Mouse (Mus musculus): ENCODE data around the gene Mical2. TPM values are rescaled to one million over a fixed set of nuclear protein-coding genes. Genes with fewer than 3 reads are reported as not detected.

Gene Mical2
- total and polyA plus RNA-seq, 3 experiments = 44.8 to 89.1 (median 87.7) TPM

GRCm38 (mm10) chr7:112274611-112275010, 49.0 kb downstream of the Mical2 start:
- 77% methylated on average over 2 of the region's 2 CpGs for WGBS
- peak overlapping the region; percentile 5; the same call in 1 of the 2 replicates for H3K27ac ChIP-seq
- intact Hi-C loops (cut with DNase I) = loop anchor here (5.0 kb wide), 1 partner anchor 38 kb away; no protein-coding TSS in a partner anchor
- H3K79me2 ChIP-seq (replicated peaks; ENCODE audit: control insufficient read depth, insufficient read depth, low read length) = no peaks in the 10 kb centered on the region
- peaks cover 27% of the 10 kb centered on the region for H3K36me3 ChIP-seq (ENCODE audit: control insufficient read depth, insufficient read depth, low read length)
- no peak overlapping the region for H3K9ac ChIP-seq (ENCODE audit: low read depth, low read length)
- no peak overlapping the region for H3K4me3 ChIP-seq
- H3K27me3 ChIP-seq (ENCODE audit: control insufficient read depth, insufficient read depth, low read length) = no peaks in the 10 kb centered on the region
- TF ChIP-seq EP300 (IDR thresholded peaks at IDR 0.05; ENCODE audit: insufficient read depth, low read depth, low read length) (no peak), CTCF (IDR thresholded peaks at IDR 0.05) (no peak), POLR2A (IDR thresholded peaks at IDR 0.05; ENCODE audit: insufficient read depth, low read depth, low read length) (no peak)
- peaks cover 43% of the 10 kb centered on the region for H3K4me1 ChIP-seq (ENCODE audit: control insufficient read depth, insufficient read depth, low read length)
- no peak for DNase-seq

GRCm38 (mm10) chr7:112275093-112275492, 49.4 kb downstream of the Mical2 start:
- peaks cover 32% of the 10 kb centered on the region for H3K36me3 ChIP-seq (ENCODE audit: control insufficient read depth, insufficient read depth, low read length)
- TF ChIP-seq CTCF (IDR thresholded peaks at IDR 0.05) (no peak), POLR2A (IDR thresholded peaks at IDR 0.05; ENCODE audit: insufficient read depth, low read depth, low read length) (no peak), EP300 (IDR thresholded peaks at IDR 0.05; ENCODE audit: insufficient read depth, low read depth, low read length) (no peak)
- H3K4me3 ChIP-seq = no peak overlapping the region
- peak overlapping the region; percentile 5; the same call in 1 of the 2 replicates for H3K27ac ChIP-seq
- intact Hi-C loops (cut with DNase I) = loop anchor here (5.0 kb wide), 1 partner anchor 37 kb away; no protein-coding TSS in a partner anchor
- WGBS = 65% methylated on average over 3 of the region's 3 CpGs
- H3K9ac ChIP-seq (ENCODE audit: low read depth, low read length) = no peak overlapping the region
- no peak for DNase-seq
- peaks cover 40% of the 10 kb centered on the region for H3K4me1 ChIP-seq (ENCODE audit: control insufficient read depth, insufficient read depth, low read length)
- no peaks in the 10 kb centered on the region for H3K27me3 ChIP-seq (ENCODE audit: control insufficient read depth, insufficient read depth, low read length)
- no peaks in the 10 kb centered on the region for H3K79me2 ChIP-seq (replicated peaks; ENCODE audit: control insufficient read depth, insufficient read depth, low read length)

DNA sequence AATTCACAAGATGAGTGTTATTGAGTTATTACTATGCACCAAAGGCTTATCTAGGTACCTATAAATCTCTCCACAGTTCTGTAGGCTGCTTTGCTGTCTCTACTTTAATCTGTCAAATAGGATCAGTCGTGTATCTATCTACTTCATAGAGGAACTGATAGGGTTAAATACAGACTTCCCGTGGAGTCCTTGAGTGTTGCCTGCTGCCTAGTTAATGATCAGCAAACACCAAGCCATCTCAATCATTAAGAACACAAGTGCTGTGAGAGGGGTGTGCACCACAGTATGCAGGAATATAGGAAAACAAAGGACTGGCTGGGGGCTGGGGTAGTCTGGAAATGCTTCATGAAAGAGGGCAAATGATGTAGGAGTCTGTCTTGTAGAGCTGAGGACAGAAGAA, 50.2 kb downstream of the Mical2 start:
- Histone ChIP-seq H3K36me3 (ENCODE audit: control insufficient read depth, insufficient read depth, low read length) (peaks cover 29% of the 10 kb centered on the region), H3K27me3 (ENCODE audit: control insufficient read depth, insufficient read depth, low read length) (no peaks in the 10 kb centered on the region), H3K4me1 (ENCODE audit: control insufficient read depth, insufficient read depth, low read length) (peaks cover 41% of the 10 kb centered on the region), H3K4me3 (no peak overlapping the region), H3K79me2 (replicated peaks; ENCODE audit: control insufficient read depth, insufficient read depth, low read length) (no peaks in the 10 kb centered on the region), H3K9ac (ENCODE audit: low read depth, low read length) (no peak overlapping the region), H3K27ac (no peak overlapping the region; the same call in 1 of the 2 replicates)
- TF ChIP-seq POLR2A (IDR thresholded peaks at IDR 0.05; ENCODE audit: insufficient read depth, low read depth, low read length) (no peak), CTCF (IDR thresholded peaks at IDR 0.05) (no peak), EP300 (IDR thresholded peaks at IDR 0.05; ENCODE audit: insufficient read depth, low read depth, low read length) (no peak)
- intact Hi-C loops (cut with DNase I) = loop anchor here (5.0 kb wide), 1 partner anchor 36 kb away; no protein-coding TSS in a partner anchor
- 42% methylated on average over 2 of the region's 2 CpGs for WGBS
- no peak for DNase-seq

GRCm38 (mm10) chr7:112276823-112277222, 51.2 kb downstream of the Mical2 start:
- WGBS = 43% methylated on average over 4 of the region's 4 CpGs
- Histone ChIP-seq H3K27me3 (ENCODE audit: control insufficient read depth, insufficient read depth, low read length) (no peaks in the 10 kb centered on the region), H3K36me3 (ENCODE audit: control insufficient read depth, insufficient read depth, low read length) (peaks cover 25% of the 10 kb centered on the region), H3K27ac (peak overlapping the region; percentile 77), H3K9ac (ENCODE audit: low read depth, low read length) (peak overlapping the region; percentile 14), H3K4me1 (ENCODE audit: control insufficient read depth, insufficient read depth, low read length) (peaks cover 42% of the 10 kb centered on the region), H3K4me3 (no peak overlapping the region), H3K79me2 (replicated peaks; ENCODE audit: control insufficient read depth, insufficient read depth, low read length) (no peaks in the 10 kb centered on the region)
- intact Hi-C loops (cut with DNase I) = loop anchor here (5.0 kb wide), 1 partner anchor 35 kb away; no protein-coding TSS in a partner anchor
- DNase-seq = peak in 1 of 2 experiments; percentile 67
- TF ChIP-seq EP300 (IDR thresholded peaks at IDR 0.05; ENCODE audit: insufficient read depth, low read depth, low read length) (peak; percentile 82; the same call in 1 of the 2 replicates), CTCF (IDR thresholded peaks at IDR 0.05) (no peak)

- Histone ChIP-seq H3K79me2 (replicated peaks; ENCODE audit: control insufficient read depth, insufficient read depth, low read length) (no peaks in the 10 kb centered on the region), H3K27me3 (ENCODE audit: control insufficient read depth, insufficient read depth, low read length) (no peaks in the 10 kb centered on the region), H3K9ac (ENCODE audit: low read depth, low read length) (no peak overlapping the region), H3K4me1 (ENCODE audit: control insufficient read depth, insufficient read depth, low read length) (peaks cover 32% of the 10 kb centered on the region), H3K36me3 (ENCODE audit: control insufficient read depth, insufficient read depth, low read length) (peaks cover 23% of the 10 kb centered on the region), H3K4me3 (no peak overlapping the region), H3K27ac (peak overlapping the region; percentile 77)
- 30% methylated on average over 4 of the region's 4 CpGs for WGBS
- intact Hi-C loops (cut with DNase I) = loop anchor here (5.0 kb wide), 1 partner anchor 34 kb away; no protein-coding TSS in a partner anchor
- no peak for DNase-seq
- no peak for TF ChIP-seq EP300 (IDR thresholded peaks at IDR 0.05; ENCODE audit: insufficient read depth, low read depth, low read length)
- TF ChIP-seq POLR2A (IDR thresholded peaks at IDR 0.05; ENCODE audit: insufficient read depth, low read depth, low read length) = no peak
- no peak for TF ChIP-seq CTCF (IDR thresholded peaks at IDR 0.05)
These were observed 53.0 kb downstream of the Mical2 start for GRCm38 (mm10) chr7:112278648-112279047.

- intact Hi-C loops (cut with DNase I) = loop anchor here (1.0 to 2.0 kb wide), 3 partner anchors 16 to 63 kb away; no protein-coding TSS in a partner anchor
- TF ChIP-seq EP300 (IDR thresholded peaks at IDR 0.05; ENCODE audit: insufficient read depth, low read depth, low read length) = peak; percentile 97
- peak; percentile 46; the same call in 1 of the 2 replicates for TF ChIP-seq POLR2A (IDR thresholded peaks at IDR 0.05; ENCODE audit: insufficient read depth, low read depth, low read length)
- no peak for TF ChIP-seq CTCF (IDR thresholded peaks at IDR 0.05)
- Histone ChIP-seq H3K79me2 (replicated peaks; ENCODE audit: control insufficient read depth, insufficient read depth, low read length) (no peaks in the 10 kb centered on the region; the same call in 1 of the 2 replicates), H3K4me1 (ENCODE audit: control insufficient read depth, insufficient read depth, low read length) (peaks cover 32% of the 10 kb centered on the region), H3K27ac (peak overlapping the region; percentile 71), H3K4me3 (no peak overlapping the region), H3K9ac (ENCODE audit: low read depth, low read length) (no peak overlapping the region), H3K27me3 (ENCODE audit: control insufficient read depth, insufficient read depth, low read length) (no peaks in the 10 kb centered on the region), H3K36me3 (ENCODE audit: control insufficient read depth, insufficient read depth, low read length) (peaks cover 19% of the 10 kb centered on the region)
- peak in 1 of 2 experiments; percentile 73 for DNase-seq
- WGBS = 24% methylated on average over 3 of the region's 3 CpGs
These were observed 54.8 kb downstream of the Mical2 start for GRCm38 (mm10) chr7:112280474-112280873.
